Mouse (Mus musculus) frontal cortex, postnatal 25 days (tissue): Measurements from ENCODE around the gene Klf12.

Experiments
- DNase-seq, 2 experiments: peaks; one replicate each; pipeline ENCODE4 v3.0.0; 2022; ENCODE audit warnings: low spot score in 2 of 2

Gene Klf12

GRCm38 (mm10) chr14:100235746-100236145, 48.7 kb downstream of the Klf12 start:
- DNase-seq = no peak

- DNase-seq = no peak
Measured at GRCm38 (mm10) chr14:100231384-100231783, 53.1 kb downstream of the Klf12 start.

GRCm38 (mm10) chr14:100228120-100228519, 56.4 kb downstream of the Klf12 start:
- DNase-seq = no peak

GRCm38 (mm10) chr14:100227717-100228116, 56.8 kb downstream of the Klf12 start:
- DNase-seq = no peak

GRCm38 (mm10) chr14:100224151-100224550, 60.3 kb downstream of the Klf12 start:
- no peak for DNase-seq

GRCm38 (mm10) chr14:100222260-100222659, 62.2 kb downstream of the Klf12 start:
- no peak for DNase-seq

- DNase-seq = no peak
Measured at GRCm38 (mm10) chr14:100215213-100215785, 69.2 kb downstream of the Klf12 start.

- DNase-seq = peak in 1 of 2 experiments; percentile 17
Measured at GRCm38 (mm10) chr14:100213066-100213465, 71.4 kb downstream of the Klf12 start.

- no peak for DNase-seq
Measured at GRCm38 (mm10) chr14:100211826-100212117, 72.7 kb downstream of the Klf12 start.

GRCm38 (mm10) chr14:100211036-100211825, 73.2 kb downstream of the Klf12 start:
- DNase-seq = peak; percentile 48 to 68

GRCm38 (mm10) chr14:100209814-100210419, 74.6 kb downstream of the Klf12 start:
- peak in 1 of 2 experiments; percentile 30 for DNase-seq

- DNase-seq = no peak
Measured at GRCm38 (mm10) chr14:100207081-100207480, 77.4 kb downstream of the Klf12 start.

GRCm38 (mm10) chr14:100206207-100206606, 78.3 kb downstream of the Klf12 start:
- no peak for DNase-seq

GRCm38 (mm10) chr14:100200058-100200688, 84.3 kb downstream of the Klf12 start:
- DNase-seq = no peak

- DNase-seq = no peak
Measured at GRCm38 (mm10) chr14:100198636-100199035, 85.8 kb downstream of the Klf12 start.

- no peak for DNase-seq
Measured at GRCm38 (mm10) chr14:100197199-100197598, 87.3 kb downstream of the Klf12 start.

GRCm38 (mm10) chr14:100189490-100190197, 94.8 kb downstream of the Klf12 start:
- DNase-seq = no peak

GRCm38 (mm10) chr14:100187372-100187771, 97.1 kb downstream of the Klf12 start:
- DNase-seq = no peak

GRCm38 (mm10) chr14:100177796-100178195, 106.7 kb downstream of the Klf12 start:
- DNase-seq = no peak

GRCm38 (mm10) chr14:100165075-100165474, 119.4 kb downstream of the Klf12 start:
- DNase-seq = no peak

- DNase-seq = no peak
Measured at GRCm38 (mm10) chr14:100156639-100157038, 127.8 kb downstream of the Klf12 start.

- DNase-seq = no peak
Measured at GRCm38 (mm10) chr14:100147666-100148065, 136.8 kb downstream of the Klf12 start.
